Mouse (Mus musculus): ENCODE data around the gene Loxl1. TPM values are rescaled to one million over a fixed set of nuclear protein-coding genes. Genes with fewer than 3 reads are reported as not detected.
A peak's percentile ranks its signal among the peaks of the same experiment; 100 is the strongest.
"Not testable (repeated sequence)": the region's sequence is repeated elsewhere in the genome, so short reads cannot be mapped to it uniquely, and the experiment has no call there.

Gene Loxl1
- total RNA-seq, 2 experiments from 2014 or later: 12.3 to 14.1 TPM

GRCm38 (mm10) chr9:58278821-58279723, 33.9 kb downstream of the Loxl1 start:
- no peak for DNase-seq (ENCODE audit: low spot score)

- DNase-seq (ENCODE audit: low spot score): no peak
Observed at GRCm38 (mm10) chr9:58278313-58278712, 34.7 kb downstream of the Loxl1 start.

- DNase-seq (ENCODE audit: low spot score): no peak
Observed at GRCm38 (mm10) chr9:58276346-58276745, 36.6 kb downstream of the Loxl1 start.

- no peak for DNase-seq (ENCODE audit: low spot score)
Observed at GRCm38 (mm10) chr9:58275797-58276196, 37.2 kb downstream of the Loxl1 start.

GRCm38 (mm10) chr9:58275115-58275774, 37.7 kb downstream of the Loxl1 start:
- peak; percentile 44 for DNase-seq (ENCODE audit: low spot score)

- no peak for DNase-seq (ENCODE audit: low spot score)
Observed at GRCm38 (mm10) chr9:58274626-58275025, 38.4 kb downstream of the Loxl1 start.

GRCm38 (mm10) chr9:58274101-58274604, 38.8 kb downstream of the Loxl1 start:
- DNase-seq (ENCODE audit: low spot score): no peak

- DNase-seq (ENCODE audit: low spot score): no peak
Observed at GRCm38 (mm10) chr9:58272855-58273254, 40.1 kb downstream of the Loxl1 start.

- no peak for DNase-seq (ENCODE audit: low spot score)
Observed at GRCm38 (mm10) chr9:58272068-58272541, 40.9 kb downstream of the Loxl1 start.

- DNase-seq (ENCODE audit: low spot score): not testable (repeated sequence)
Observed at GRCm38 (mm10) chr9:58271551-58271950, 41.4 kb downstream of the Loxl1 start.

- no peak for DNase-seq (ENCODE audit: low spot score)
Observed at GRCm38 (mm10) chr9:58271109-58271508, 41.9 kb downstream of the Loxl1 start.

- no peak for DNase-seq (ENCODE audit: low spot score)
Observed at GRCm38 (mm10) chr9:58270081-58270480, 42.9 kb downstream of the Loxl1 start.

GRCm38 (mm10) chr9:58268384-58269313, 44.3 kb downstream of the Loxl1 start:
- peak; percentile 58 for DNase-seq (ENCODE audit: low spot score)

GRCm38 (mm10) chr9:58267046-58267445, 45.9 kb downstream of the Loxl1 start:
- no peak for DNase-seq (ENCODE audit: low spot score)

- DNase-seq (ENCODE audit: low spot score): no peak
Observed at GRCm38 (mm10) chr9:58266571-58267011, 46.4 kb downstream of the Loxl1 start.

- DNase-seq (ENCODE audit: low spot score): no peak
Observed at GRCm38 (mm10) chr9:58265368-58265767, 47.6 kb downstream of the Loxl1 start.

- DNase-seq (ENCODE audit: low spot score): no peak
Observed at GRCm38 (mm10) chr9:58262507-58262906, 50.5 kb downstream of the Loxl1 start.

GRCm38 (mm10) chr9:58255704-58256685, 57.0 kb downstream of the Loxl1 start:
- no peak for DNase-seq (ENCODE audit: low spot score)

GRCm38 (mm10) chr9:58255105-58255504, 57.9 kb downstream of the Loxl1 start:
- no peak for DNase-seq (ENCODE audit: low spot score)

- not testable (repeated sequence) for DNase-seq (ENCODE audit: low spot score)
Observed at GRCm38 (mm10) chr9:58253805-58254122, 59.2 kb downstream of the Loxl1 start.

All from gastrocnemius, adult 18-20 months (tissue).